Mouse (Mus musculus): ENCODE results near the gene Pomt2.

DNA sequence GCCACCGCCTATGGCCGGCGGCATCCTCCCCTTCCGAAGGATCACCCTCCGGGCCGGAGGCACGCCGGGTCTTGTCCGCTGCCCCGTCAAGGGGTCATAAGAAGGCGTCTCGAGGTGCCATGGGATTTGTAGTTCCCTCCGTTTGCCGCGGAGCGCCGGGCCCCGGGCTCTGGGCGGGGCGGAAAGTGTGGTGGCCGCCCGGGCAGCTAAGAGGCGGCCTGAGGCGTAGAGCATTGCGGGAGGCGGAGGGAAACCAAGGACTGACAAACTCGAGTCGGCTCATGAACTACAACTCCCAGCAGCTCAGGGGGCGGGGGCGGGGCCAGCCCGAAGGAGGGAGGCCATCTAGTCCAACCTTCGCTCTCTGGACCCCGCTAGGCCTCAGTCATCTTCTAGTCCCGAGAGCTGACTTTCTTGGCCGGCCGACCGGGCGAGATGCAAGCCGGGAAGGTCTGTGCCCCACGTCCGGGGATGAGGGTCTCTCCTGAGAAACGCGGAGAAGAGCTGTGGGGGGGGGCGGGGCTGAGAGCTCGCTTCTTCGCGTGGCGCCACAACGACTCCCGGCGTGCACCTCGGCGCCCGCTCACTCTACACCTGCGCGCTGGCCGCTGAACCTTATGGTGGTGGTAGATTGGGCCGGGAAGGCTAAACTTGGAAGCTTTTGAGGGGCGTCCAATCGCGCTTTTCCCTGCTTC, at the start of gene Pomt2:
- no peak for TF ChIP-seq TAL1 (IDR thresholded peaks at IDR 0.05; ENCODE audit: low read length)
- TF ChIP-seq GATA1 (IDR thresholded peaks at IDR 0.05; ENCODE audit: low read length), result no peak
